Mouse (Mus musculus) hindbrain, embryonic 11.5 days (tissue): Measurements from ENCODE around the gene Lix1l. TPM values are rescaled to one million over a fixed set of nuclear protein-coding genes. Genes with fewer than 3 reads are reported as not detected.
A peak's percentile ranks its signal among the peaks of the same experiment; 100 is the strongest.

Experiments
- ATAC-seq: fragments of 200-750 bp; cut with Nextera tagmentation; 2 replicates; pipeline ENCODE4 v1.8.0; 2017; ENCODE audit warnings: mild to moderate bottlenecking, moderate TSS enrichment, moderate library complexity; ENCODE audit not compliant: low FRiP score
- DNase-seq: peaks from one replicate; pipeline ENCODE4 v3.0.0-alpha.2; 2015; ENCODE audit warnings: low spot score
- H3K27ac ChIP-seq: fragments of 300-500 bp; sonication (generic); 2 replicates; pipeline ENCODE4 v1.5.1; 2014; ENCODE audit warnings: mild to moderate bottlenecking, low read depth, low read length
- H3K27me3 ChIP-seq: fragments of 300-500 bp; sonication (generic); 2 replicates; pipeline ENCODE4 v1.6.1; 2014; ENCODE audit warnings: mild to moderate bottlenecking, low read length, moderate library complexity, mixed read lengths; ENCODE audit not compliant: control insufficient read depth, insufficient read depth
- H3K36me3 ChIP-seq: fragments of 300-500 bp; sonication (generic); 2 replicates; pipeline ENCODE4 v1.6.1; 2014; ENCODE audit warnings: mild to moderate bottlenecking, low read length, moderate library complexity, mixed read lengths; ENCODE audit not compliant: control insufficient read depth, insufficient read depth
- H3K4me1 ChIP-seq: fragments of 300-500 bp; sonication (generic); replicated peaks from 2 replicates; pipeline ENCODE4 v1.6.1; 2014; ENCODE audit warnings: low read length, mixed read lengths; ENCODE audit not compliant: control insufficient read depth, insufficient read depth
- H3K4me2 ChIP-seq: fragments of 300-500 bp; sonication (generic); replicated peaks from 2 replicates; pipeline ENCODE4 v1.6.1; 2014; ENCODE audit warnings: mild to moderate bottlenecking, low read depth, low read length
- H3K4me3 ChIP-seq: fragments of 300-500 bp; sonication (generic); 2 replicates; pipeline ENCODE4 v1.5.1; 2014; ENCODE audit warnings: low read depth, low read length
- H3K9ac ChIP-seq: fragments of 300-500 bp; sonication (generic); 2 replicates; pipeline ENCODE4 v1.6.1; 2014; ENCODE audit warnings: low read depth, low read length
- H3K9me3 ChIP-seq: fragments of 300-500 bp; sonication (generic); 2 replicates; pipeline ENCODE4 v1.6.1; 2016; ENCODE audit warnings: low read length; ENCODE audit not compliant: control insufficient read depth
- WGBS: fragments of 180-500 bp; shearing (Covaris S2); extraction: QIAGEN DNeasy Blood & Tissue Kit; methylation state at CpG from one replicate; pipeline ENCODE4 v1.1.7; 2014; 5-methylcytosine and 5-hydroxymethylcytosine counted together
- polyA plus RNA-seq: library from polyadenylated mRNA; unstranded; fragments of >200 nt; fragmentation: Nextera tagmentation; extraction: Ambion mirVana; gene quantifications from 2 replicates; pipeline ENCODE4 v1.2.1, GENCODE M21; 2014

Lix1l gene
- polyA plus RNA-seq, 1 experiment from 2014 or later = 7.1 TPM

GRCm38 (mm10) chr3:96563267-96563666 lies 37.7 kb upstream of the Lix1l start:
- H3K27ac ChIP-seq = no peak overlapping the region
- ATAC-seq = no peak
- H3K9ac ChIP-seq = no peak overlapping the region
- no peak overlapping the region for H3K4me3 ChIP-seq
- no peaks in the 10 kb centered on the region for H3K27me3 ChIP-seq
- no peaks in the 10 kb centered on the region for H3K36me3 ChIP-seq
- DNase-seq = no peak
- H3K4me1 ChIP-seq = no peaks in the 10 kb centered on the region; the same call in 1 of the 2 replicates
- no peaks in the 10 kb centered on the region for H3K9me3 ChIP-seq
- no peak overlapping the region for H3K4me2 ChIP-seq
- 96% methylated on average over 8 of the region's 8 CpGs for WGBS

GRCm38 (mm10) chr3:96563911-96564632 lies 36.9 kb upstream of the Lix1l start:
- peak overlapping the region; percentile 24; the same call in 1 of the 2 replicates for H3K27ac ChIP-seq
- H3K4me1 ChIP-seq = no peaks in the 10 kb centered on the region; the same call in 1 of the 2 replicates
- 71% methylated on average over 10 of the region's 10 CpGs for WGBS
- no peak overlapping the region for H3K4me3 ChIP-seq
- no peaks in the 10 kb centered on the region for H3K36me3 ChIP-seq
- H3K4me2 ChIP-seq = no peak overlapping the region
- H3K9me3 ChIP-seq = no peaks in the 10 kb centered on the region
- no peaks in the 10 kb centered on the region for H3K27me3 ChIP-seq
- H3K9ac ChIP-seq = no peak overlapping the region
- DNase-seq (no peak), ATAC-seq (no peak)

GRCm38 (mm10) chr3:96564633-96565032 lies 36.3 kb upstream of the Lix1l start:
- Histone ChIP-seq H3K9me3 (no peaks in the 10 kb centered on the region), H3K27me3 (no peaks in the 10 kb centered on the region), H3K9ac (no peak overlapping the region), H3K27ac (peak overlapping the region; percentile 24; the same call in 1 of the 2 replicates), H3K4me1 (no peaks in the 10 kb centered on the region; the same call in 1 of the 2 replicates), H3K4me3 (no peak overlapping the region), H3K4me2 (no peak overlapping the region), H3K36me3 (no peaks in the 10 kb centered on the region)
- ATAC-seq (no peak), DNase-seq (no peak)
- 58% methylated on average over 7 of the region's 7 CpGs for WGBS

GRCm38 (mm10) chr3:96565105-96565504 lies 35.8 kb upstream of the Lix1l start:
- Histone ChIP-seq H3K4me1 (no peaks in the 10 kb centered on the region; the same call in 1 of the 2 replicates), H3K27ac (no peak overlapping the region), H3K9me3 (no peaks in the 10 kb centered on the region), H3K9ac (no peak overlapping the region), H3K36me3 (no peaks in the 10 kb centered on the region), H3K27me3 (no peaks in the 10 kb centered on the region), H3K4me2 (no peak overlapping the region), H3K4me3 (no peak overlapping the region)
- WGBS = 94% methylated on average over 2 of the region's 3 CpGs
- DNase-seq (no peak), ATAC-seq (no peak)

GRCm38 (mm10) chr3:96566661-96567450 lies 34.1 kb upstream of the Lix1l start:
- no peak overlapping the region for H3K27ac ChIP-seq
- no peak overlapping the region for H3K4me3 ChIP-seq
- ATAC-seq (no peak), DNase-seq (no peak)
- no peak overlapping the region for H3K9ac ChIP-seq
- no peaks in the 10 kb centered on the region for H3K9me3 ChIP-seq
- H3K27me3 ChIP-seq = no peaks in the 10 kb centered on the region
- no peaks in the 10 kb centered on the region for H3K4me1 ChIP-seq
- no peak overlapping the region for H3K4me2 ChIP-seq
- WGBS = 91% methylated on average over 8 of the region's 8 CpGs
- no peaks in the 10 kb centered on the region for H3K36me3 ChIP-seq

GRCm38 (mm10) chr3:96568605-96569004 lies 32.3 kb upstream of the Lix1l start:
- WGBS = 75% methylated on average over 8 of the region's 8 CpGs
- H3K9me3 ChIP-seq = no peaks in the 10 kb centered on the region
- H3K4me2 ChIP-seq = no peak overlapping the region
- H3K9ac ChIP-seq = no peak overlapping the region
- no peak overlapping the region for H3K27ac ChIP-seq
- no peaks in the 10 kb centered on the region for H3K4me1 ChIP-seq
- H3K4me3 ChIP-seq = no peak overlapping the region
- H3K27me3 ChIP-seq = no peaks in the 10 kb centered on the region
- DNase-seq (no peak), ATAC-seq (no peak)
- H3K36me3 ChIP-seq = no peaks in the 10 kb centered on the region

GRCm38 (mm10) chr3:96569506-96569905 lies 31.4 kb upstream of the Lix1l start:
- no peaks in the 10 kb centered on the region for H3K36me3 ChIP-seq
- no peak overlapping the region for H3K4me2 ChIP-seq
- ATAC-seq (no peak), DNase-seq (no peak)
- H3K4me1 ChIP-seq = no peaks in the 10 kb centered on the region
- no peak overlapping the region for H3K4me3 ChIP-seq
- H3K27me3 ChIP-seq = no peaks in the 10 kb centered on the region
- no peak overlapping the region for H3K27ac ChIP-seq
- H3K9me3 ChIP-seq = no peaks in the 10 kb centered on the region
- 83% methylated on average over 13 of the region's 13 CpGs for WGBS
- H3K9ac ChIP-seq = no peak overlapping the region

- no peaks in the 10 kb centered on the region for H3K27me3 ChIP-seq
- H3K27ac ChIP-seq = no peak overlapping the region
- no peaks in the 10 kb centered on the region for H3K4me1 ChIP-seq
- H3K4me3 ChIP-seq = no peak overlapping the region
- H3K9ac ChIP-seq = no peak overlapping the region
- no peak overlapping the region for H3K4me2 ChIP-seq
- H3K9me3 ChIP-seq = no peaks in the 10 kb centered on the region
- no peak for DNase-seq
- no peak for ATAC-seq
- WGBS = 88% methylated on average over 11 of the region's 11 CpGs
- no peaks in the 10 kb centered on the region for H3K36me3 ChIP-seq
Observed at GRCm38 (mm10) chr3:96569966-96570605, 30.9 kb upstream of the Lix1l start.
